Mouse (Mus musculus): ENCODE measurements around the gene Gm12794. TPM values are rescaled to one million over a fixed set of nuclear protein-coding genes. Genes with fewer than 3 reads are reported as not detected.
"Not testable (repeated sequence)": the region's sequence is repeated elsewhere in the genome, so short reads cannot be mapped to it uniquely, and the experiment has no call there.

The Gm12794 gene
- total RNA-seq (2021): not detected
- long read RNA-seq, experiment 1: 0 reads
- long read RNA-seq, experiment 2: 0 reads

- not testable (repeated sequence) for DNase-seq
Observed at GRCm38 (mm10) chr4:101940107-101940506, at the start of gene Gm12794. TSS of gene Gm12794 (plus strand) at chr4:101940407.

- no peak for DNase-seq
Observed at GRCm38 (mm10) chr4:101893656-101894420, 46.4 kb upstream of the Gm12794 start, which contains the start of gene C130073F10Rik. TSS of gene C130073F10Rik (minus strand) at chr4:101893789.

DNA sequence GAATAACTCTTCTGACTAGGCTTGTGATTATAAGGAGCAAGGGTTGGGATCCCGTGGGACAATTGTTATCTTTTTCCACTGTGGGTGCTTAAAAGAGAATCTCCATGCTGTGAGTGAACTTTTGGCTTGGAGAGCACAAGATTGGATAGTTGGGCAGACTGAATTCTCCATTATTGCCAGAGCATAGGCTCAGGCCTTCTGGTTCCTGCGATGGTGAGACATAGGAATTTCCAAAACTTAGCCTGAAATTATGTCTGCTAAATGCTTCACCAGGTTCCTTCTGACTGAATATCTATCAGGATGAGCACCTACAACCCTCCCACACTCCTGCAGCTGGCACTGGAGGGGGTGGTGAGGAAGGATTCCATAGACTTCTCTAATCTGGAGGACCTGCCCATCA, 31.4 kb upstream of the Gm12794 start, which contains the start of gene Gm12800:
Gm12800 (plus strand) TSS at position 301 of the 400 bp plus-strand sequence.
- DNase-seq: not testable (repeated sequence)

DNA sequence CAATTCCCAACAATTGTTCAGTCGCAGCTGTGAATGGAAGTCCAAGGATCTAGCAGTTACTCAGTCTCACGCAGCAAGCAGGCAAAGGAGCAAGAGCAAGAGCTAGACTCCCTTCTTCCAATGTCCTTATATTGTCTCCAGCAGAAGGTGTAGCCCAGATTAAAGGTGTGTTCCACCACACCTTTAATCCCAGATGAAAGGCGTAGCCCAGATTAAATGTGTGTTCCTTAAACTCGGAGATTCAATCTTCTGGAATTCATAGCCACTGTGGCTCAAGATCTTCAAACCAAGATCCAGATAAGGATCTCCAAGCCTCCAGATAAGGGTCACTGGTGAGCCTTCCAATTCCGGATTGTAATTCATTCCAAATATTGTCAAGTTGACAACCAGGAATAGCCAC, 40.7 kb downstream of the Gm12794 start, which contains the start of gene Gm12790:
Gm12790 (minus strand) TSS at position 101 of the 400 bp plus-strand sequence.
- not testable (repeated sequence) for DNase-seq

DNA sequence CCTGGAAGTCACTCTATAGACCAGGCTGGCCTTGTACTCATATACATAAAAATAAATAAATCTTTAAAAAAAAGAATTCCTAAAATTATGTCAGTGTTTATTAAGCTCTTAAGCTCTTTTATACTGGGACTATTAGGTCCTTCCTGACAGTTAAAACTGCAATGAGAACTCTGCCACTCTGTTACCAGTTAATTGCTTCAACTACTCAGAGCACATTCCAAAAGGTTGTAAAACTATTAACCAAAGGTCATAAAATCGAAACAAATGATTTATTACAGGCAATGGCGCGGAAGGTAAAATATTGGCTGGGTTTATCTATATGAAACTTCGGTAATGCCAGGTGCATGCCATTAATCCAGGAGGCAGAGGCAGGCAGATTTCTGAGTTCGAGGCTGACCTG, 45.5 kb downstream of the Gm12794 start:
- DNase-seq: no peak

DNA sequence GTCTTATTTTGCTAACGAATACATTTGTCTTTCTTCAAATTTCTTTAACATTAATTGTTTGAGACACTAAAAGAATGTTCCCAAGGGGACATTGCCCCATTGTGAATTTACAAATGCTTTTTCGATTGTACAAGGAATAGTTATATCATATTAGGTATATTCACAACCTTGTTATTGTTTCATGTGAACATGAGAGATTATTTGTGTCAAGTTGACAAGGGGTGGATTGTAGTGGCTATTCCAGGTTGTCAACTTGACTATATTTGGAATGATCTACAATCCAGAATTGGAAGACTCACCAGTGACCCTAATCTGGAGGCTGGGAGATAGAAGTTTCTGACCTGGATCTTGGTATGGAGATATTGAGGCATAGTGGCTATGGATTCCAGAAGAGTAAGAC, 46.1 kb downstream of the Gm12794 start, which contains the start of gene Gm12789:
Gm12789 (plus strand) TSS at position 301 of the 400 bp plus-strand sequence.
- DNase-seq: not testable (repeated sequence)

Other genes starting within 250 kb of the Gm12794 start
- 10 to 100 TPM; 13.8 to 15.8 TPM for gene Lepr, start 223.0 kb upstream of the Gm12794 start, total RNA-seq (2021)
- gene B020004J07Rik, start 96.4 kb upstream of the Gm12794 start, total RNA-seq (2021): not detected
- gene C130073F10Rik, start 46.6 kb upstream of the Gm12794 start, total RNA-seq (2021): not detected
- not detected for gene Gm12800, start 31.3 kb upstream of the Gm12794 start, total RNA-seq (2021)
- gene Gm12790, start 40.6 kb downstream of the Gm12794 start, total RNA-seq (2021): not detected
- not detected for gene Gm12789, start 46.2 kb downstream of the Gm12794 start, total RNA-seq (2021)
- gene Pde4b, start 147.1 kb downstream of the Gm12794 start, total RNA-seq (2021): 1 to 10 TPM; 3.4 to 6.4 TPM